Mouse (Mus musculus): ENCODE results near the gene Dpp10.

DNA sequence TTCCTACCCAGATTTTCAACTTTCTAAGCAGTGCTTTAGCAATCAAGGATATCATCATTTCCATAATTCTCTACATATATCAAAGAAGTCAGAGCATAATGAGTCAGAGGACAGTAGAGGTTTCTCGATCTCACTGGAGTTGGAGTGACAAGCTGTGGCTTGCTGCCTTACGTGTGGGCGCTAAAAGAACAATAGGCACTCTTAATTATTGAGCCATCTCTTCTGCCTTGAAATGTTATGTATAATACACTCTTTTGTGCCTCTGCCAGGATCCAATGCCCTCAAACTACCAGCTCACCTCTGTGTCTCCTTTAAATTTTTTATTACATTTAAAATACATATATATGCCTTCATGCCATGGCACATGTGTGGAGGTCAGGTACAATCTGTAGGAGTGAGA, 198.5 kb downstream of the Dpp10 start:
- TF ChIP-seq CTCF (IDR thresholded peaks at IDR 0.05; ENCODE audit: control insufficient read depth, insufficient read depth, insufficient replicate concordance, low read depth, low read length) = no peak
- no peak for TF ChIP-seq POLR2A (IDR thresholded peaks at IDR 0.05; ENCODE audit: control insufficient read depth, low read depth, low read length)

Measured in testis, adult 2 months (tissue).